Mouse (Mus musculus) kidney, adult 2 months (tissue): ENCODE data around the gene Il12rb1.

Source experiments
- CTCF ChIP-seq: fragments of 200-500 bp; conservative IDR thresholded peaks from 2 replicates; pipeline ENCODE4 v1.5.1; 2011; ENCODE audit warnings: low read depth, mild to moderate bottlenecking, control low read depth, low read length, moderate library complexity, mixed read lengths; ENCODE audit not compliant: insufficient read depth, insufficient read length
- POLR2A ChIP-seq: fragments of 200-500 bp; IDR thresholded peaks from one replicate; pipeline ENCODE4 v1.6.1; 2011; ENCODE audit warnings: low read depth, low read length, control low read depth

GRCm38 (mm10) chr8:70865350-70866000, 57.2 kb downstream of the Il12rb1 start:
- TF ChIP-seq POLR2A (no peak), CTCF (no peak)
